Mouse (Mus musculus): ENCODE data around the gene Gfer. TPM values are rescaled to one million over a fixed set of nuclear protein-coding genes. Genes with fewer than 3 reads are reported as not detected.
"Not testable (repeated sequence)": the region's sequence is repeated elsewhere in the genome, so short reads cannot be mapped to it uniquely, and the experiment has no call there.

The Gfer gene
- polyA plus RNA-seq, 1 experiment from 2014 or later: 41.9 TPM

DNA sequence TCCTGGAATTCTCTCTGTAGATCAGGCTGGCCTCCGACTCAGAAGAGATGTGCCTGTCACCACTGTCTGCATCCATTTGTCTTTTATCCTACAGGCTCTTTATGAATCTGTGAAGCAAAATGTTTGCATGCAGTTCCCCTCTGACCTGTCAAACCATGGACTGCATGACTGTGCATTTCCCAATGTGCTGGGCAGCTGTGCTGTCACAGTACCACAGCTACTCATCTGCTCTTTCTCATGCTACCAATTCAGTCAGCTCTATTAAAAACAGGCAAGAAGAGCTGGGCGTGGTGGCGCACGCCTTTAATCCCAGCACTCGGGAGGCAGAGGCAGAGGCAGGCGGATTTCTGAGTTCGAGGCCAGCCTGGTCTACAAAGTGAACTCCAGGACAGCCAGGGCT, 28.9 kb downstream of the Gfer start:
- H3K36me3 ChIP-seq (ENCODE audit: control insufficient read depth, insufficient read depth, low read length); H3K9ac ChIP-seq (ENCODE audit: low read length); H3K4me3 ChIP-seq (ENCODE audit: low read length); ATAC-seq (ENCODE audit: low read depth); H3K4me2 ChIP-seq (ENCODE audit: low read depth, low read length); H3K27me3 ChIP-seq (ENCODE audit: control insufficient read depth, insufficient read depth, low read depth, low read length); H3K9me3 ChIP-seq (ENCODE audit: control insufficient read depth, low read length); H3K27ac ChIP-seq (ENCODE audit: low read length): not testable (repeated sequence)
- peaks cover 22% of the 10 kb centered on the region for H3K4me1 ChIP-seq (replicated peaks; ENCODE audit: control insufficient read depth, insufficient read depth, low read length)
- 55% methylated on average over 7 of the region's 7 CpGs for WGBS

DNA sequence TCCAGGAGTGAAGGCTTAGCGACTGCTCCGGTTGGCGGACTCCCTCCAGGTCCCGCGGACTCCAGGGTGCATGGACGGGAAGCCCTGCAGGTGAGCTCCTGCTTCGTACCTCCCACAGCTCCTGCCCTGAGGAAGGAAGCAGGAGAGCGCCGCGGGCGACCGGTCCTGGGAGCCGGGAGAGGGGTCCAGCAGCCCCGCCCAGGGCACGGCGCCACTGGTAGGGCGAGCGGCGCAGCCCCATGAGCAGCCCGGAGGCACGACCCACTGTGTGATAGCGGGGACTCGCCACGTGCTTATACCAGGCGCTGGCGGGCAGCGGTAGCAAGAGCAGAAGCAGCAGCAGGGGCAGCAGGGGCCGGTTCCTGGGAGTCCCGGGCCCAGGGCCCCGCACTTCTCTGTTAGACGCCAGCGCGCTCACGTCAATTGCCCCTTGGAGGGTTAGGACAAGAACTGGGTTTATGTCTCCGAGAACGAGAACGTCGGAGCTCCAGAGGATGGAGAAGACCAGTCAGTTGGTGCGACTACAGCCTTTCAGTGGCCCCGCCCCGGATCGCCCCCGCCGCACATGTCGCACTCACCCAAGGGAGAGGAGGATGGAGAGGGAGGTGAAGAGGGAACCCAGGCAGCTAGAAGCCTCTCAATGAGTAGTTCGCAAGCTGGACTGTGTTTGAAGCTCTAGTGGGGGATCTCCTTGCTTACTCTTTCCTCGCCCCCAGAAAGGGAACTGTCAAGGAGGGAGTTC, 37.8 kb downstream of the Gfer start, which contains the start of gene Npw:
TSS of gene Npw (minus strand) at position 441 of the 742 bp plus-strand sequence.
- peak; percentile 57 for ATAC-seq (ENCODE audit: low read depth)
- Histone ChIP-seq H3K9me3 (ENCODE audit: control insufficient read depth, low read length) (no peaks in the 10 kb centered on the region), H3K9ac (ENCODE audit: low read length) (peak within 1 kb of the TSS; percentile 57), H3K4me2 (ENCODE audit: low read depth, low read length) (peak within 1 kb of the TSS; percentile 89), H3K27ac (ENCODE audit: low read length) (no peak within 1 kb of the TSS), H3K4me3 (ENCODE audit: low read length) (peak within 1 kb of the TSS; percentile 50), H3K4me1 (replicated peaks; ENCODE audit: control insufficient read depth, insufficient read depth, low read length) (peaks cover 12% of the 10 kb centered on the region; the same call in 1 of the 2 replicates), H3K27me3 (ENCODE audit: control insufficient read depth, insufficient read depth, low read depth, low read length) (peaks cover 35% of the 10 kb centered on the region), H3K36me3 (ENCODE audit: control insufficient read depth, insufficient read depth, low read length) (no peaks in the 10 kb centered on the region)
- 2% methylated on average over 47 of the region's 47 CpGs for WGBS

- no peak overlapping the region for H3K9ac ChIP-seq (ENCODE audit: low read length)
- H3K9me3 ChIP-seq (ENCODE audit: control insufficient read depth, low read length): no peaks in the 10 kb centered on the region
- H3K4me1 ChIP-seq (replicated peaks; ENCODE audit: control insufficient read depth, insufficient read depth, low read length): peaks cover 17% of the 10 kb centered on the region
- no peaks in the 10 kb centered on the region for H3K36me3 ChIP-seq (ENCODE audit: control insufficient read depth, insufficient read depth, low read length)
- no peak overlapping the region for H3K4me3 ChIP-seq (ENCODE audit: low read length)
- peaks cover 33% of the 10 kb centered on the region for H3K27me3 ChIP-seq (ENCODE audit: control insufficient read depth, insufficient read depth, low read depth, low read length)
- no peak overlapping the region for H3K4me2 ChIP-seq (ENCODE audit: low read depth, low read length)
- no peak overlapping the region for H3K27ac ChIP-seq (ENCODE audit: low read length)
- ATAC-seq (ENCODE audit: low read depth): no peak
- 63% methylated on average over 4 of the region's 4 CpGs for WGBS
Observed at GRCm38 (mm10) chr17:24654969-24655368, 41.0 kb downstream of the Gfer start.

DNA sequence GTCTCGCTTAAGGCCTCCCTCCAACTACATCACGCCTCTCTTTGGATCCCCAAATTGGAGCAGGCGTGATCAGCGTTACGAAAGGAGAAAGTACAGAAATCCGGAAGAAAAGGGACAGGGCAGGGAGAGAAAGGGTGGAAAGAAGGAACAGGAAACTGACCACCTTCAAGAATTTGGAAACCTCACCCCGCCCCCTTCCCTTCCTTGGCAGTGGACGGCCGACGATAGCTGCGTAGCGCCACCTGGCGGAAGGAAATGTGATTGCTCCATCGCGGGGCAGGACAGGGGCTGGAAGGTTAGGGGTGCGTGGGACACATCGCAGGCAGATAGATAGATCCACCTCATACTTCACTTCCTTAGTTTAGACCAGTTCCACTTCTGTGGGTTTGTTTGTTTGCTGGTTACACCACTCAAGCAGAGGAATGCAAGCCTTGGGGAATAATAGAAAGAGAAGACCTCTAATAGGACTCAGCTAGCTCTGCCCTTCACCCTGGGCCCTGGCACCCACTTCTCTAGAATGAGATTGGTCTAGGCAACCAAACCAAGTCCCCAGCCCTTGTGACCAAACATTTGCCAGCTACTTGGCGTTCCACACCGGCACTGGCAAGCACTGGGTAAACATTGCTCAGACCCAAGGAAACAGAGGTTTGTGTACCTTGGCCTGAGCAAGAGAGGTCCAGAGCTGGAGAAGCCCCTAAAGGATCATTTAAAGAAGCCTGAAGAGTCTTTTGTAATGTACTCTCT, 41.8 kb downstream of the Gfer start:
- H3K9ac ChIP-seq (ENCODE audit: low read length): peak overlapping the region; percentile 65
- peaks cover 22% of the 10 kb centered on the region for H3K4me1 ChIP-seq (replicated peaks; ENCODE audit: control insufficient read depth, insufficient read depth, low read length)
- WGBS: 2% methylated on average over 19 of the region's 19 CpGs
- no peaks in the 10 kb centered on the region for H3K9me3 ChIP-seq (ENCODE audit: control insufficient read depth, low read length)
- H3K27ac ChIP-seq (ENCODE audit: low read length): peak overlapping the region; percentile 88
- peaks cover 26% of the 10 kb centered on the region for H3K27me3 ChIP-seq (ENCODE audit: control insufficient read depth, insufficient read depth, low read depth, low read length)
- H3K4me2 ChIP-seq (ENCODE audit: low read depth, low read length): peak overlapping the region; percentile 83
- peak; percentile 63; the same call in 1 of the 2 replicates for ATAC-seq (ENCODE audit: low read depth)
- H3K36me3 ChIP-seq (ENCODE audit: control insufficient read depth, insufficient read depth, low read length): no peaks in the 10 kb centered on the region
- peak overlapping the region; percentile 43 for H3K4me3 ChIP-seq (ENCODE audit: low read length)

DNA sequence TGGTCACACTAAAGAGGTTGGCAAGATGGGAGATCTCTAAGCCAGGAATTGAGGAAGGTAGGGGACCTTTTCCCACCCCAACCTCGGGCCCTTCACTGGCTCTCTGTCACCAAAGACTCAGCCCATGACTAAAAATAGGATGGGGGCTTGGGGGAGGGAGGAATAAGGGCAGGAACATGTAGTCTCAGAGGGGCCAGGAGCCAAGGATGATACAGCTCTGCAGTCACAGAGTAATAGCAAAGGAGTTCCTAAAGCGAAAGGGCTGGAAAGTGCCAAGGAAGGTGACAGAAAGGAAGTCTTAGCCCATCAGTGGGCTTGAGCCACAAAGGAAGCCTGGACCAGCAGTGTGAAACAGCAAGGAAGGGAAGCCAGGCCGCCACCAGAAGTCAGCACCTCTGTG, 44.1 kb downstream of the Gfer start:
- ATAC-seq (ENCODE audit: low read depth): no peak
- H3K27me3 ChIP-seq (ENCODE audit: control insufficient read depth, insufficient read depth, low read depth, low read length): peaks cover 4% of the 10 kb centered on the region; the same call in 1 of the 2 replicates
- H3K4me3 ChIP-seq (ENCODE audit: low read length): no peak overlapping the region
- H3K27ac ChIP-seq (ENCODE audit: low read length): no peak overlapping the region
- no peaks in the 10 kb centered on the region for H3K9me3 ChIP-seq (ENCODE audit: control insufficient read depth, low read length)
- H3K9ac ChIP-seq (ENCODE audit: low read length): no peak overlapping the region
- H3K4me2 ChIP-seq (ENCODE audit: low read depth, low read length): no peak overlapping the region
- 58% methylated on average over 3 of the region's 3 CpGs for WGBS
- H3K36me3 ChIP-seq (ENCODE audit: control insufficient read depth, insufficient read depth, low read length): no peaks in the 10 kb centered on the region
- H3K4me1 ChIP-seq (replicated peaks; ENCODE audit: control insufficient read depth, insufficient read depth, low read length): peaks cover 29% of the 10 kb centered on the region

- Histone ChIP-seq H3K4me2 (ENCODE audit: low read depth, low read length) (peak overlapping the region; percentile 83), H3K9me3 (ENCODE audit: control insufficient read depth, low read length) (no peaks in the 10 kb centered on the region), H3K27me3 (ENCODE audit: control insufficient read depth, insufficient read depth, low read depth, low read length) (no peaks in the 10 kb centered on the region), H3K9ac (ENCODE audit: low read length) (no peak overlapping the region), H3K4me3 (ENCODE audit: low read length) (no peak overlapping the region), H3K4me1 (replicated peaks; ENCODE audit: control insufficient read depth, insufficient read depth, low read length) (peaks cover 29% of the 10 kb centered on the region), H3K27ac (ENCODE audit: low read length) (peak overlapping the region; percentile 15; the same call in 1 of the 2 replicates), H3K36me3 (ENCODE audit: control insufficient read depth, insufficient read depth, low read length) (no peaks in the 10 kb centered on the region)
- 69% methylated on average over 4 of the region's 4 CpGs for WGBS
- ATAC-seq (ENCODE audit: low read depth): no peak
Observed at GRCm38 (mm10) chr17:24650766-24651165, 45.2 kb downstream of the Gfer start.

- peak within 1 kb of the TSS; percentile 67 for H3K27ac ChIP-seq (ENCODE audit: low read length)
- peak within 1 kb of the TSS; percentile 83 for H3K4me2 ChIP-seq (ENCODE audit: low read depth, low read length)
- peak within 1 kb of the TSS; percentile 93 for H3K9ac ChIP-seq (ENCODE audit: low read length)
- H3K4me3 ChIP-seq (ENCODE audit: low read length): peak within 1 kb of the TSS; percentile 86
- H3K27me3 ChIP-seq (ENCODE audit: control insufficient read depth, insufficient read depth, low read depth, low read length): no peaks in the 10 kb centered on the region
- no peaks in the 10 kb centered on the region for H3K36me3 ChIP-seq (ENCODE audit: control insufficient read depth, insufficient read depth, low read length)
- H3K9me3 ChIP-seq (ENCODE audit: control insufficient read depth, low read length): no peaks in the 10 kb centered on the region
- under 1% methylated on average over 25 of the region's 41 CpGs for WGBS
- H3K4me1 ChIP-seq (replicated peaks; ENCODE audit: control insufficient read depth, insufficient read depth, low read length): peaks cover 33% of the 10 kb centered on the region
- peak; percentile 83 for ATAC-seq (ENCODE audit: low read depth)
Observed at GRCm38 (mm10) chr17:24650070-24650616, 45.8 kb downstream of the Gfer start, which contains the start of gene Slc9a3r2. Gene Slc9a3r2 (minus strand): TSS chr17:24650327.

DNA sequence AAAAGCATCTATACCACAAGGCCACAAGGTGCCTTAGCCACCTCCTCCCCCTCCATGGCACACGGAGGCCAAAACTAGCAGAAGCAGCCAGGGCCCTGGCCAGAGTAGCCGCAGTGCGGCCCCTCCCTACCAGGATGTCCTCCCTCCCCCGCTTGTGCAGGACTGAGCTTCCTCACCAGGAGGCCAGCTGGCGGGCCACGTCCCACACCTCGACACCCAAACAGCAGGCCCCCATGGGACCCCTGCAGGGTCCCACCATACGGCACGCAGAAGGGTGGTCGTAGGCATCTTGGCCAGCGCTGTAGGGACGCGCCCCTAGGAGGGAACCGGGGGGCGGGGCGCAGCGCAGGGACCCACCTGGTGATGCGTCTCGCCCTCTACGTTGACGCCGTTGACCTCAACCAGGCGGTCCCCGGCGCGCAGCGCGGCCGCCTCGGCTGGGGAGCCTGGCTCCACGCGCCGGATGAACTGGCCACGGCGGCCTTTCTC, 46.3 kb downstream of the Gfer start:
- no peaks in the 10 kb centered on the region for H3K36me3 ChIP-seq (ENCODE audit: control insufficient read depth, insufficient read depth, low read length)
- H3K27ac ChIP-seq (ENCODE audit: low read length): peak overlapping the region; percentile 67
- H3K27me3 ChIP-seq (ENCODE audit: control insufficient read depth, insufficient read depth, low read depth, low read length): no peaks in the 10 kb centered on the region
- H3K4me3 ChIP-seq (ENCODE audit: low read length): peak overlapping the region; percentile 86
- under 1% methylated on average over 35 of the region's 35 CpGs for WGBS
- peak overlapping the region; percentile 93 for H3K9ac ChIP-seq (ENCODE audit: low read length)
- ATAC-seq (ENCODE audit: low read depth): peak; percentile 24; the same call in 1 of the 2 replicates
- H3K4me1 ChIP-seq (replicated peaks; ENCODE audit: control insufficient read depth, insufficient read depth, low read length): peaks cover 38% of the 10 kb centered on the region
- H3K9me3 ChIP-seq (ENCODE audit: control insufficient read depth, low read length): no peaks in the 10 kb centered on the region
- H3K4me2 ChIP-seq (ENCODE audit: low read depth, low read length): peak overlapping the region; percentile 83

Measured in lung, embryonic 16.5 days (tissue).